Mouse (Mus musculus) liver, postnatal 0 days (tissue): ENCODE data around the gene Zfp566.

Source experiments
- CTCF ChIP-seq: sonication (generic); IDR thresholded peaks from 2 replicates; pipeline ENCODE4 v1.5.1; 2016; ENCODE audit warnings: antibody characterized with exemption, low read depth
- EP300 ChIP-seq: IDR thresholded peaks from 2 replicates; pipeline ENCODE4 v1.6.1; 2016; ENCODE audit warnings: antibody characterized with exemption, low read depth, mild to moderate bottlenecking

GRCm38 (mm10) chr7:30031379-30031778 is 58.9 kb downstream of the Zfp566 start:
- TF ChIP-seq CTCF = no peak
- TF ChIP-seq EP300 = no peak
